Mouse (Mus musculus) bone marrow macrophage, adult 2 months (primary cell): ENCODE results near the gene Olfr266. TPM values are rescaled to one million over a fixed set of nuclear protein-coding genes. Genes with fewer than 3 reads are reported as not detected.

Source experiments
- H3K27ac ChIP-seq: 2 replicates; pipeline ENCODE4 v1.5.1; 2012; ENCODE audit warnings: low read depth, low read length; ENCODE audit not compliant: insufficient read depth
- H3K4me1 ChIP-seq: 2 replicates; pipeline ENCODE4 v1.6.1; 2012; ENCODE audit warnings: low read length; ENCODE audit not compliant: control insufficient read depth, insufficient read depth
- H3K4me3 ChIP-seq: 2 replicates; pipeline ENCODE4 v1.5.1; 2012; ENCODE audit warnings: mild to moderate bottlenecking, low read length, moderate library complexity; ENCODE audit not compliant: insufficient read depth
- CTCF ChIP-seq: IDR thresholded peaks from 2 replicates; pipeline ENCODE4 v1.5.1; 2012; ENCODE audit warnings: low read depth, mild to moderate bottlenecking, low read length, moderate library complexity
- POLR2A ChIP-seq: IDR thresholded peaks from 2 replicates; pipeline ENCODE4 v1.6.1; 2012; ENCODE audit warnings: mild to moderate bottlenecking, low read depth, low read length, borderline replicate concordance
- polyA plus RNA-seq: library from polyadenylated mRNA; stranded (reverse); fragments of >200 nt; gene quantifications from 2 replicates; pipeline ENCODE4 v1.2.4, GENCODE M21; 2012; ENCODE audit not compliant: missing spikeins, insufficient read depth, insufficient read length

The Olfr266 gene
- polyA plus RNA-seq: not detected in 2 replicates

DNA sequence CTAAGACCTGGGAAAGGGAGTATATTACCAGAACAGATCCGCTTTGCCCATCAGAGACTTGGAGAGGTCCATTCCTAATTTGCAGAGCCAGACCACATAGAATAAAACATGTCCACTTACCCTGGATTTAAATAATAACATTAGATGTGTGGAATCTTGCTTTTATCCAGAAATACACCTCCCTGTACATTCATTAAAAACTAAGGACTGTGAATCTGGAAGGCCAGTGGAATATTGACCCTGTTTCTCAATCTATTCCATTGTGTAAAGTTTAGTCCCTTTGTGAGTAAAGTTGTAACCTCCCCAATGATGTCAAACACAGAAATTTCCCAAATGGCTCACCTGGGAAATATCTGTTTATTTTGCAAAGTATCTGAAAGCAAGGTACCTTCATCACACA is at the start of gene Olfr266:
Gene Olfr266 (minus strand): TSS at position 101 of the 400 bp plus-strand sequence.
- Histone ChIP-seq H3K4me3 (no peak within 1 kb of the TSS), H3K4me1 (no peaks in the 10 kb centered on the region; the same call in 1 of the 2 replicates), H3K27ac (no peak within 1 kb of the TSS)
- TF ChIP-seq POLR2A: no peak
- no peak for TF ChIP-seq CTCF

DNA sequence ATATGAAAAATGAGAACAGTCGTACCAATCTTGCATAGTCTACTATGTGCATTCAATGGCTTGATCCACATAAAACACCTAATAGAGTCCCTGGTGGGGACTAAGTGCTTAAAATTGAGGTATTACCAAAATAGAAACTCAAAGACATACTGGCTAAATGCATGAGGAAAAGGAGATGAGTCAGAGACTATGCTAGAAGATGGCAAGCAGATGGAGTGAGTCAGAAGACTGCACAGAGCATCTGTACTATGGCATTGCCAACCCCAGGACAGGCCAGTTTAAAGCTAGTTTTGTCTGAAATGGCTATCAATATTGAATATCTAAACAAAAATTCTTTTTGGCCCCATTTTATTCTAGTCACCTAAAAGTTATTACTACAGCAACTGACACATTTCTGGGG is 49.5 kb upstream of the Olfr266 start:
- H3K27ac ChIP-seq: no peak overlapping the region
- peaks cover 5% of the 10 kb centered on the region; the same call in 1 of the 2 replicates for H3K4me1 ChIP-seq
- no peak for TF ChIP-seq POLR2A
- no peak for TF ChIP-seq CTCF
- no peak overlapping the region for H3K4me3 ChIP-seq

DNA sequence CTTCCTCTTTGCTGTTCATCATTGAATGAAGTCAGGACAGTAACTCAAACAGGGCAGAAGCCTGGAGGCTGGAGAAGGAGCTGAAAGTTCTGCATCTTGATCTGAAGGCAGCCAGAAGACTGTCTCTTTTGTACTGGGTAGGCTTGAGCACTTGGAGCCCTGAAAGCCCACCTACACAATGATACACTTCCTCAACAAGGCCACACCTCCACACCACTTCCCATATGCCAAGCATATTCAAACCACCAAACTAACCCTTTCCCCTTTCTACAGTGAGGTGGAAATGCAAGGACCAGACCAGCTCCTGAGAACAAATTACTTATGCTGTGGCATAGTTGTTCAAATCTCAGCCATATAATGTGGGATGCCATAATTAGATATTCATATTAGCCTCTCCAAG is 46.8 kb upstream of the Olfr266 start:
- TF ChIP-seq POLR2A: no peak
- TF ChIP-seq CTCF: no peak
- H3K4me1 ChIP-seq: peaks cover 5% of the 10 kb centered on the region; the same call in 1 of the 2 replicates
- H3K27ac ChIP-seq: no peak overlapping the region
- no peak overlapping the region for H3K4me3 ChIP-seq

DNA sequence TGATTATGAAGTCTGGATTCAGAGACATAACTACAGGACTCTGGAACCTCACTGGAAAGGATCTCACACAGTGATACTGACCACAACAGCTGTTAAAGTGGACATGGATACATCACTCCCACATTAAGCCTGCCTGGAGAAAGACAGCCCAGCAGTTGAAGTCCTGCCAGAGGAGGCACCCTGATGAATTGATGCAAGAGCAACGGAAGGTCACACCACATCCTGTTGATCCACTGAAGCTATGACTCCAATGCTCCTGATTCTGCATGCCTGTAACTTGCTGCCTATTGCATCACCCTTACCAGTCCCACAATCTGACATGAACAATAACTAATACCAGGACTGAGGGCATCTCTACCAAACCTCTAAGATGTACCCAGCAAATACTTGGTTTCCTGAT is 6.0 kb upstream of the Olfr266 start:
- Histone ChIP-seq H3K4me1 (peaks cover 14% of the 10 kb centered on the region), H3K27ac (no peak overlapping the region), H3K4me3 (no peak overlapping the region)
- TF ChIP-seq POLR2A: no peak
- no peak for TF ChIP-seq CTCF

DNA sequence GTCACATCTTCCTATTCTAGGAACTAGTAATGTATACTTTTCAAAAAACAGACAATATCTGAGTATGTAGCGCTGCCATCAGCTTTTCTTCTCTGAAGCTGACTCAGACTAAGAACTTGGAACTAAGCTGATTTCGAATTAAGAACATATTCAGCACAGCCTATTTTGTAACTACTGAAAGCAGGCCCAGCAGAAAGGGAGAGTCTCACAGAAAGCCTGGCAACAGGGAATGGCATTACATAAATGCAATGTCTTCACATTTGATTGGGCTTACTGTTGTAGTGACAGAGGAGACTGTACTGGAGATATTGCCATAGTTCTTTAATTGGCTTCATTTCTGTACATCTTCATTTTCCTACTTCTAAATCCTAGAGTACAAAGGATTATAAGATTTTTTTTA is 8.4 kb downstream of the Olfr266 start:
- no peak overlapping the region for H3K4me3 ChIP-seq
- H3K4me1 ChIP-seq: no peaks in the 10 kb centered on the region
- TF ChIP-seq CTCF (no peak), POLR2A (no peak)
- H3K27ac ChIP-seq: no peak overlapping the region

DNA sequence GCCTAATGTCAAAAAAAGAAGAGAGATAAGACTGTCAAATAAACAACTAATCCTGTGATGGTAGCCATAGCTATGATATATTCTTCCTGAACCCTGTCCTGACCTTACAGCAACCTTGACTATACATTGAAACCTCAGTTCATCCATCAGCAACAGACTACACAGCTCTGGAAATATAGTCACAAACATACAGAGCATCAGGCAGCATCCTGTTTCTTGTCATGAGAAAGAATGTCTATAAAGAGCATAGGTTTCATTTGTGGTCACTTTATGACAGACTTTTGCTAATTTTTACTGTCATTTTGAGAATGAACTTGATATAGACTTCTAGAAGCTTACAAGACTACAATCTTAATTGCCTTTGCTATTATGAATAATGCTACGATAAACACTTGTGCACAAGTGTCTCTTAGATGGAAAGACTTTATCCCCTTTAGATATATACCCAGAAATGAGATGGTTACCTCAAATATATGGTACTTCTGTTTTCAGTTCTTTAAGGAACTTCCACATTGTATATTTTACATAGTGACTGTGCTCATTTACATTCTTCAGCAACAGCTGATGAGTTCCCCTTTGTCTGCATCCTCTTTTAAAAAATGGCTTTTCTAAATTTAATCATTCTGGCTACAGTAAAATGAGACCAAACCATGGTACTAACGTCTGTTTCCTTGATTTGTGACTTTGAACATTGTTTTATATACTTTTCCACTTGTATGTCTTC is 17.0 kb downstream of the Olfr266 start:
- TF ChIP-seq CTCF: no peak
- no peak for TF ChIP-seq POLR2A
- H3K27ac ChIP-seq: no peak overlapping the region
- no peak overlapping the region for H3K4me3 ChIP-seq
- peaks cover 2% of the 10 kb centered on the region; the same call in 1 of the 2 replicates for H3K4me1 ChIP-seq

DNA sequence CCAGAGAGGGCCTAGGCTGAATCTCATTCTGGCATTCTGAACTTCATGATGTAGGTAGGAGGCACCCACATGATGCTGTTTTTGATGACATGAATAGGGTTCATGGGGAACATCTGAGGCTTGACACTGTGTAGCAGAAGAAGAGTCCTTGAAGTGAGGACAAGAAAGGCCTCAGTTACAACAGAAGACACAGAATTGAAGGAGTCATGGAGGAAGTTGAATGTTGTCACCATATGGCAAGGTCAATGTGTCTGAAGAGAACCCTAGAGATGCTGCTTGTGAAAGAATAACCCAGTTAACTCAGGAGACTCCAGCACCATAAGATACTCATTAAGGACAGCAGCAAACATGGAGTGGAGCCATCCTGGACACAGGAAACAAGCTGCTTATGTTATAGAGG is 28.0 kb downstream of the Olfr266 start:
- TF ChIP-seq CTCF (no peak), POLR2A (no peak)
- Histone ChIP-seq H3K4me1 (no peaks in the 10 kb centered on the region), H3K4me3 (no peak overlapping the region), H3K27ac (no peak overlapping the region)

DNA sequence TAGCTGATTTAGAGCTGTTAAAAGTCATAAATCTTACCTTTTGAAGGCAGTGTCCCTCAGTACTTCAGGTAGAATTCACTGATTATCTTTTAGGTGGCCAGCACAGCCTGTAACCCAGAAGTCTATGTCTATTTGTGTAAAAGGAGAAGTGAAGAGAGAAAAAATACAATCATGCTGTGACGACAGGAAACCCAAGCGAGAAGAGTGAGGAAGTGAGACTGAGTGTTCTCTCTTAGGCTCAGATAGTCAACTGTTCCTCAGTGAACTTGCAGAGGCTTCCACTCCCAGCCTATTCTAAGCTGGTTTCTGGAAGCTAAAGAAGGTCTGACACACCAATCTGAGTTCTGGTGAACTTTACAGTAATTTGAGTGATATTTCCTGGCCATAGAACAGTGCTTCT is 36.2 kb downstream of the Olfr266 start, which contains the start of gene Cd53:
Gene Cd53 (minus strand): TSS at position 220 of the 400 bp plus-strand sequence.
- H3K4me1 ChIP-seq: peaks cover 10% of the 10 kb centered on the region
- TF ChIP-seq CTCF (no peak), POLR2A (no peak)
- H3K27ac ChIP-seq: peak within 1 kb of the TSS; percentile 96
- peak within 1 kb of the TSS; percentile 44 for H3K4me3 ChIP-seq

DNA sequence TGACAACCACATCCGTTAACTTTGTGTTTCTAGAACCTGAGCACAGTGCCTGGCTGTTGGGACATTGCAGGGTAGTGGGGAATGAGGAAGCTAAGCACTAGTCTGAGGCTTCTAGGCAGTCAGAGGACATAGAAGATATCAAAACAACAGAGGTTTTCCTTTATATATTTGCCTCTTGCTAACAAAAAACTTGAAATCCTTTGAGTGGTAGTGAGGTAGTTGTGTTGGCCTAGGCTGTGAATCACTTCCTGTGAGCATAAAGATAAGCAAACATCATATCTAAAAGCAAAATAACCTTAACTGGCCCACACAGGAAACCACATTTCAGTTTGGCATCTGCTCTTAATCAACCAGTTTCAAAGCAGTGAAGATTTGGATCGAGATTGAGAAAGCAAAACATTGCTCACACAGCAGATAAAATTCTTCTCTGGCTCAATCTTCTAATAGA is 37.6 kb downstream of the Olfr266 start:
- H3K27ac ChIP-seq: peak overlapping the region; percentile 96
- peaks cover 12% of the 10 kb centered on the region for H3K4me1 ChIP-seq
- H3K4me3 ChIP-seq: peak overlapping the region; percentile 42
- TF ChIP-seq POLR2A (no peak), CTCF (no peak)

DNA sequence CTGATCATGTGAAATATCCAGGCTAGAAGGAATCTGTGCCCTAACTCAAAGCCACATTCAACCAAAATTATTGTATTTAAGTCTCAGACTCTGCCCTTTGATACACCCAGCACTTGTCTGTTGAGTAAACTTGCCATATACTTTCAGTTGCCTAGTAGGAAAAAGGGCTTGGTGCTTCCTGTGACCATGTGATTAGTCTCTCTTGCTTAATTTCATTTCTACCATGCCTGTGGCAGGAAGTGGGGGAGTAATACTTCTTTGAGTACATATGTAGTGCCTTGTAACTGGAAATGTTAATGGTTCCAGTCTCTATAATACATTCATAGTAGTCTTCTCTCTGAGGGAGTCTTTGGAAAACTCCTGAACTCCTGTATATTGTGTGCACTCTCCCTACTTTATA is 38.1 kb downstream of the Olfr266 start:
- peak overlapping the region; percentile 42 for H3K4me3 ChIP-seq
- peak overlapping the region; percentile 96 for H3K27ac ChIP-seq
- H3K4me1 ChIP-seq: peaks cover 12% of the 10 kb centered on the region
- no peak for TF ChIP-seq POLR2A
- no peak for TF ChIP-seq CTCF

DNA sequence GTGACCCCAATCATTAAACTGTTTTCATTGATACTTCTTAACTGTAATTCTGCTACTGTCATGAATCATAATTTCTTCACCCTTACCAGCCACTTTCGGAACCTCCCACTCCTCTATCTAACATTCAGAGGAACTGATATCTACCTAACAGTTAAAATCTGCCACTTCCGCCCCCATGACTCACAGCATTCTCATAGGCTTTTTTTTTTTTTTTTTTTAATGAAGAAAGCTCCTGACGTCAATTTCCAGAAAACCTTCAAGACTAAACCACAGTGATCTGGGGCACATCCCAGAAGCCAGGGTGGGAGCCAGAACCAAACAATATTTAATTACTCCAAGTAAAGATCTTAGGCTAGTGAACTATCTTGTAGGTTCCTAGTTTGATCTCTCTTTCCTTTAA is 41.0 kb downstream of the Olfr266 start:
- peaks cover 13% of the 10 kb centered on the region for H3K4me1 ChIP-seq
- H3K27ac ChIP-seq: peak overlapping the region; percentile 51; the same call in 1 of the 2 replicates
- TF ChIP-seq CTCF (no peak), POLR2A (no peak)
- peak overlapping the region; percentile 29; the same call in 1 of the 2 replicates for H3K4me3 ChIP-seq
